Mouse (Mus musculus) hematopoietic stem cell, adult 5-6 weeks (primary cell): ENCODE results near the gene Tdrd12. TPM values are rescaled to one million over a fixed set of nuclear protein-coding genes. Genes with fewer than 3 reads are reported as not detected.
"Not testable (repeated sequence)": the region's sequence is repeated elsewhere in the genome, so short reads cannot be mapped to it uniquely, and the experiment has no call there.

Source experiments
- ATAC-seq, 2 experiments: fragments of 125-278 bp in 1 of 2; replicated peaks in 1 of 2; 2 replicates each; pipeline ENCODE4 v1.8.0; 2016 to 2017; ENCODE audit warnings: inconsistent platforms in 2 of 2, mild to moderate bottlenecking in 2 of 2, moderate number of reproducible peaks in 2 of 2, low read depth in 1 of 2, moderate TSS enrichment in 1 of 2; ENCODE audit not compliant: low FRiP score in 2 of 2, poor library complexity in 2 of 2, severe bottlenecking in 2 of 2, insufficient read depth in 1 of 2, low TSS enrichment in 1 of 2
- total RNA-seq: library from RNA; stranded (forward); fragments of 172-1452, 232-1000 nt; gene quantifications from 2 replicates; pipeline ENCODE4 v1.2.3, GENCODE M21; 2017

Gene Tdrd12
- total RNA-seq, 1 experiment from 2014 or later, result not detected

GRCm38 (mm10) chr7:35558681-35559080 is 21.1 kb upstream of the Tdrd12 start:
- ATAC-seq, result no peak

DNA sequence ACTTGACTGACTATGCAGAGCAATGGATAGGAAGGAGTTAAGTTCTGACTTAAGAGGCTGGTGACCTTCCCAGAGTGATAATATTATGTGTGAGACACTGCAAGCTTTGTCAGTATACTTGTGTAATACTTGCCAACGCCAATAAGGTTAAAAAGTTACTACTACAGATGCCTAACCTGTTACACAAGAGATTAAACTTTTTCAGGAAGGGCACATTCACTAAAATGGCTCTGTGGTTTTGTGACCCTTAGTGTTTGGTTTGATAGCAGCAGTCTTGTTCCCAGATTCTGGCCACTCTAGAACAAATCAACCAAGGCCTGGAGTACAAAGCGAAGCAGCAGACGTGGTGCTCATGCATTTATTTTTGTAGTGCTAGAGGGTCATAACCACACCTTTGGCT is 20.0 kb upstream of the Tdrd12 start:
- ATAC-seq, result peak; percentile 31 to 44; a peak in 3 of 4 replicates

- no peak for ATAC-seq
These were observed 19.4 kb upstream of the Tdrd12 start for GRCm38 (mm10) chr7:35556905-35557304.

DNA sequence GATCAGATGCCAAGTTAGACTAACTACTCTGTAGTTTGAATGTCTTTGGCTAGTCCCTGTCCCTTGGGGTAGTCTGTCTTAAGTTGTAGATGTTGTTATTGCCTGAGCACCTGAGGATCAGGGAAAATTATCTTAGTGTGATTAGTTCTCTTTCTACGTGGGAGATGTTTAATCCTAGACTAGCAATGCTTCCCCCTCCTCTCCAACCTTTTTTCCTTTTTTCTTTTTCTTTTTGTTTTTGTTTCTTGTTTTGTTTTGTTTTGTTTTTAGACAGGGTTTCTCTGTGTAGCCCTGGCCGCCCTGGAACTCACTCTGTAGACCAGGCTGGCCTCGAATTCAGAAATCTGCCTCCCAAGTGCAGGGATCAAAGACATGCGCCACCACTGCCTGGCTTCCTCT is 18.7 kb upstream of the Tdrd12 start, which contains the start of gene Nudt19:
Nudt19 (minus strand) TSS at position 100 of the 399 bp plus-strand sequence.
- no peak for ATAC-seq

- ATAC-seq, result peak; percentile 52 to 69
These were observed 18.0 kb upstream of the Tdrd12 start for GRCm38 (mm10) chr7:35555224-35556204.

DNA sequence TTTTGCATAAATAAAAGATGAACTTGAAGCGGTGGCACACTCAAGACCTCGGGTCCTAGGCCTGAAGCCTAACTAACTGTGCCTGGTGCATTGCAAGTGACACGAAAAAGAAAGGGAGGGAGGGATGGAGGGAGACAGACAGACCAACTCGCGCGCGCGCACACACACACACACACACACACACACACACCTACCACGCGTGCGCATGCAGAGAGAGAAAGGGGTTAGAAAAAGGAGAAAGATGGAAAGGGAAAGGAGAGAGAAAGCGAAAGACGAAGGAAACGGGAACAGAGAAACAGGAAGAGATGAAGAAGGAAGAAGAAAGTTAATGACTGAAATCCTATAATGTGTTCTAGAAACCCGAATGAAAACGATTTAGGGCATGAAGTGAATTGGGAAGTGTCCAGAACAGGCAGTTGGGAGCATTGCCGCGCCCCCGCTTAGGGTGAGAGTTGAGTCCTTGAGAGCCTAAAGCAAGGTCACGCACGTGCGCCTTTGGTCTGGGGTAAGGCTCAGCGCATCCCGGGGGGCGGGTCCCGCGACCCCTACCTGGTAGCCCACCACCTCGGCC is 17.1 kb upstream of the Tdrd12 start:
- ATAC-seq, result peak; percentile 5 to 13; a peak in 1 of 4 replicates

DNA sequence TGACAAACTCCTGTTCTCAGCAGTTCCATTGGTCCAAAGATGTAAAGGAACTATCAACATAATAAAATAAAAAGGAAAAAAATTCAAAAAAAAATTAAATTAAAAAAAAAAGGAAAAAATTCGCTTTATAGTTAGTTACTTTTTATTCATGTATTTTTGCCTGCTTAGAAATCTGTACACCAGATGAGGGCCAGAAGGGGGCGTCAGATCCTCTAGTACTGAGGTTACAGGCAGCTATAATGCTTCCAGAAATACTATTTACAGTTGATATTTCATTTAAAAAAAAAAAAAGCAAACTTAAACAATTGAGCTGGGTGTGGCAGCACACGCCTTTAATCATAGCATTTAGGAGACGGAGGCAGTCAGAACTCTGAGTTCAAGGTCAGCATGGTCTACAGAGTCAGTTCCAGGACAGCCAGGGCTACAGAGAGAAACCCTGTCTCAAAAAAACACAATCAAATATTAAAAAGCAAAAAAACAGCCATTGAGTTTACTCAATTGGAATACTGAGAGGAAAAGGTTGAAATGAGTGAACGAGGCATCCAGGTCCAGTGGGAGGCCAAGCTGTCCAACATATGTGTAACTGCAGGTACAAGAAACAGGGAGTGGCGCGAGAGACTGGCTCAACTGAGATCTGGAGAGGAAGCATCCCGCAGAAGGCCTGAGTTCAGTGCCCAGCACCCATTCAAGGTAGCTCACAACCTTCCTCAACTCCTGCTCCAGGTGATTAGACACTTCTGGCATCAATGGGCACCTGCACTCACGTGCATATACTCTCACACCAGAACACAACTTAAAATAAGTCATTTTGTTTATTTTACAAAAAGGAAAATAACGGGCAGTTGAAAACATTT is 16.4 kb upstream of the Tdrd12 start:
- no peak for ATAC-seq

DNA sequence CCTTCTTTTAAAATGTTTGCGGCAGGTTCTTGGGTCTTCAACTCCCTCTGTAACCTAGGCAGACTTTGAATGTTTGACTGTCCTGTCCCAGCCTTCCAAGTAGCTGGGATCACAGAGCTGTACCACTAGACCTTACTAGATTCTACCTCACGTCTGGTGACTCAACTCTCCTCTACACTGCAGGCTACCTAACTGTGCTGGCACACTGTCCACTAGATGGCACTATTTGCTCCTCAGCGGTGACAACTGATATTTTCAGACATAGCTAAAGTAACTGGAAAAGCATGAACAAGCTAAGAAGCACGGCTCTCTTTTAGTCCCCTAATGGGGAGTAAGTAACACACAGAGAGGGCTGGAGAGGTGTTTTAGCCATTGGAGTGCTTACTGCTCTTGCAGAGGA is 8.3 kb upstream of the Tdrd12 start:
- peak; percentile 77 to 89 for ATAC-seq

DNA sequence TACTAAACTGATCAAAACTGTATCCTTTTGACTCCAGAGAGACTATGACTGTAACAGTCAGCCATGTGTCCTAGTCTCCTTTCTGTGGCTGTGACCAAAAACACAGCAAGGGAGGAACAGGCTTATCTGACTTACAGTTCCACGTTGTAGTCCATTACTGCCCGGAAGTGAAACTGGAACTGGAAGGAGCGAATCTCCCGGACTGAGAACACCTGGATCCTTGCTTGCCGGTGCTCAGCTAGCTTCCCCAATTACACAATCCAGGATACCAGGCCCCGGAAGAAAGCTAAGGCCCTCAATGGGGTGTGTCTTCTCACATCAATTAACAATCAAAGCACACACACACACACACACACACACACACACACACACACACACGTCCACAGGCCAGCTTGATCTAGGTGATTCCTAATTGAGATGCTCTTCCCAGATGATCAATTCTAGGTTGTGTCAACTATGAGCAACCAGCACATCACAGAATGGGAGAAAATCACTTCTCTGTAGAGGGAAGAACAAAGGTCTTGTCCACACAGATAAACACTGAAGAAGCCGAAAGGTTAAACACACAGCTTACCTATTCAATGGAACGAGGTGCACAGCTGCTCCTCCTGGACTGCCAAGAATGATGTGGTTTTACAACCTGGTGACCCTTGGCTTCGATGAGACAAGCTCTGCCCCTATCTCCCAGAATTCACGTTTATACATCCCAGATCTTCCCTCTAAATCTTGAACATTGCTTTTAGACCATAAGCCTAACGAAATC is 1.6 kb downstream of the Tdrd12 start:
- no peak for ATAC-seq

DNA sequence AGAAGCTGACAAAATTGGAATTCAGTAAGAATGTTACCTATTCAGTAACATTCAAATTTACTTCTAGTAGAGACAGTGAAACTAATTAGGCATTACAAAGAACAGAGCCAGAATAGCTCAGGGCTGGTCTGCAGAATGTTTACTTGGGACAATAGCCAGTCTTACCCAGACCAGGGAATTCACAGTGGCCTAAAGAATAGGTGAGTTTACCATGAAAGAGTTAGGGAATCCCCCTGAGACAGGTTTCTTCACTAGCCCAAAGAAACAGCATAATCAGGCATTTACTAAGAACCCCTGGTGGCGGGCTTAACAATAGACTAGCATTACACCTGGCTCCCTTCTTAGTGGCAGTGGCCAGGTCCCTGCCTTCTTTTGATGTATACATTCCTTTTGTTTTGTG is 7.0 kb downstream of the Tdrd12 start:
- not testable (repeated sequence) for ATAC-seq

- no peak for ATAC-seq
These were observed 7.5 kb downstream of the Tdrd12 start for GRCm38 (mm10) chr7:35530026-35530425.

DNA sequence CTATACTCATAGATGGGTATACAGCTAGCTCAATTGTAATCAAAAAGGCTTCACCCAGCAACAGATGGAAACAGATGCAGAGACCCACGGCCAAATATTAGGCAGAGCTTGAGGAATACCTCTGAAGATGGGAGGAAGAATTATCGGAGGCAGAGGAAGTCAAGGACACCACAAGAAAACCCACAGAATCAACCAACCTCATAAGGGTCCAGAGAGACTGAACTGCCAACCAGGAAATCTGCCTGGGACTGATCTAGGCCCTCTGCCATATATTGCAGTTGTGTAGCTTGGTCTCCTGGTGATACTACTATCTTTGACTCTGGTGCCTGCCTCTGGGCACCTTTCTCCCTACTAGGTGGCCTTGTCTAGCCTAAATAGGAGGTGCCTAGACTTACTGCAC is 10.8 kb downstream of the Tdrd12 start:
- ATAC-seq, result no peak

DNA sequence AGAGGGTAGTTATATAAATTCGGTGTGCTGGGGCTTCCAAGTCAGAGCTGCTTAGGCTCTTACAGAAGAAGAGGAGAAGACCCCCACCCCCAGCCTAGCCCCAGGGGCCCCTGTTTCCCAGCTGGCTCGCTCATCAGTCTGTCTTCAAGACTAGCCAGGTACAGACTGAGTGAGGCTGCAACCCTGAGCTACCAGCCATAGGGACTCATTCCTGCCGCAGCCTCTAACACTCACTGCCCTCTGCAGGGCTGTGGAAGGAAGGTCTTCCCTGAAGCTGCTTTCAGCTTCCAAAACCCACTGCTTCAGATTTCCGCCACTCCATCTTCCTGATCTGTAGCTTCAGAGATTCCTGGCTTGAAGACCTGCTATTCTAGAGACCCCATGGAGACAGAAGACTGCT is 35.5 kb downstream of the Tdrd12 start:
- peak in 1 of 2 experiments; percentile 48; a peak in 1 of 4 replicates for ATAC-seq

DNA sequence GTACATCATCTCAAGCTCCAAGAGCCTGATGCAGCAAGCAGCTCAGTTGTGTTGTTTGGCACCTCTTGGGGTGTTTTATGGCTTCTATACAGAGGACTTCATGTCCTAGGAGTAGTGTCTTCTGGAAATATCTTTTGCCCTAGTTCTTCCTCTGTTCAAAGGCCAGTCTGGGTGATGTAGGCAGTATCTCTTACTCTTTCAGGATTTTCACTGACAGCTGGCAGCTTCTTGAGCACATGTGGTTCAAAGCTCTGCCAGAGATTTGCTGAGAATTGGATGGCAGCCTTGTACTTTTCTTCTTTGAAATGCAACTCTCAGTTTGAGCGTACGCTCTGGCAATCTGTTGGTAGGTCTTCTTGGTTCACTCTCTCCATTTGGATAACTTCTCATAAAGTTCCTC is 40.0 kb downstream of the Tdrd12 start:
- no peak for ATAC-seq

DNA sequence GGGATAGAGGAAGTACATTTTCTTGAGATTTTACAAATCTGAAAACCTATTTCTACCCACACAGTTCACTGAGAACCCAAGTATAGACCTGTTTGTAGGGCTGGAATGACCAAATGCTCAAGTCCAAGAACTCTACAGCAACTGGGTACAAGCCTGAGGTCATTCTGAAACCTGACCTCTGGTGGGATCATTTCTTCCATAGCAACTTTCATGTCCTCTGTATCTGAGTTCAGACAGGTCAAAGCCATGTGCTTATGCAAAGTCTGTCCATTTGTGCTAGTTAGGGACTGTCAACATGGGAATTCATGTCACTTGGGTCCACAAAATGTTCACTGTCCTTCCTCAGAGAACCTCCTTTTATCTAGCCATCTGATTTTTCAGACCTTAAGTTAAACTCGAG is 46.5 kb downstream of the Tdrd12 start:
- ATAC-seq, result no peak

GRCm38 (mm10) chr7:35490186-35490585 is 47.4 kb downstream of the Tdrd12 start:
- ATAC-seq, result no peak

DNA sequence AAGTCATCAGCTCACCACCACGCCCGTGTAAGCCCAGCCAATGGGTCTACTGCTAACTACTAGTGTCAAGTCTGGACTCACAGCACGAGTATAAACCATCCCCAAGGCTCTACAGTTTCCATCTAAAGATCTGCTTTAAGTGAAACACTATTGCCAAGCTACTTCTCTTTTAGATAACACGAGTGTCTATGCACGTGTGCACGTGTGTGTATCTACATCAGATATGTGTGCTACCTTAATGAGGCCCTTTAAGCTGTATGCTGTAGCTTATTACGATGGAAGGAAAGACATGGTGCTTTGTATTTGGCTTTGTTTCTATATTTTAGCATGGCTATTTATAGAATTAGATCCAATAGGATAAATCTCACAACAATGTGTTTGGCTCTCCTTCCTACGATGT is 51.0 kb downstream of the Tdrd12 start:
- no peak for ATAC-seq
